Mouse (Mus musculus) gastrocnemius, postnatal 25 days (tissue): ENCODE results near the gene Pias3. TPM values are rescaled to one million over a fixed set of nuclear protein-coding genes. Genes with fewer than 3 reads are reported as not detected.
"Not testable (repeated sequence)": the region's sequence is repeated elsewhere in the genome, so short reads cannot be mapped to it uniquely, and the experiment has no call there.

Experiments used
- DNase-seq: peaks from one replicate; pipeline ENCODE4 v3.0.0; 2022
- total RNA-seq, 2 experiments: library from RNA; stranded (reverse); gene quantifications; 1 replicate in 1 of 2; 2 replicates in 1 of 2; pipeline ENCODE4 v1.2.3; 2021

The Pias3 gene
- total RNA-seq, 2 experiments from 2014 or later: 6.5 to 6.9 TPM

DNA sequence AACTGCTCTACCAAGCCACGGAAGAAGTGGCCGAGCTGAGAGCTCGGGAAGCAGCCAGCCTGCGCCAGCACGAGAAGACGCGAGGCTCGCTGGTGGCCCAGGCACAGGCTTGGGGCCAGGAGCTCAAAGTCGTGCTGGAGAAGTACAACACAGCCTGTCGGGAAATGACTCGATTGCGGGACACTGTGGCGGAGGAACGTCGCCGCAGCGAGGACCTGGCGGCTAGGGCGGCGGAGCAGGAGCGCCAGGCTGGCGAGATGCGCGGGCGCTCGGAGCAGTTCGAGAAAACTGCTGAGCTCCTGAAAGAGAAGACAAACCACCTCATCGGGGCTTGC is 11.4 kb upstream of the Pias3 start:
- no peak for DNase-seq

DNA sequence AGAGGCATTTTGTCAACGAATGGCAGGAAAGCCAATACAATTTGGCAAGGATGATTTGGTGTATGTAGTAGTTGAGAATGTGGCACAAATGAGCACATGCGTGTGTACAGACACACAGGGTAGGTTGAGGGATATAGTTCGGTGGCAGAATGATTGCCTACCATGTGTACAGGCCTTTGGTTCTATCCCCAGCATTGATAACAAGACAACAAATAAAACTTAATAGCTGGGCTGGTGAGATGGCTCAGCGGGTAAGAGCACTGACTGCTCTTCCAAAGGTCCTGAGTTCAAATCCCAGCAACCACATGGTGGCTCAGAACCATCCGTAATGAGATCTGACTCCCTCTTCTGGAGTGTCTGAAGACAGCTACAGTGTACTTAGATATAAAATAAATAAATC is 10.1 kb upstream of the Pias3 start:
- not testable (repeated sequence) for DNase-seq

DNA sequence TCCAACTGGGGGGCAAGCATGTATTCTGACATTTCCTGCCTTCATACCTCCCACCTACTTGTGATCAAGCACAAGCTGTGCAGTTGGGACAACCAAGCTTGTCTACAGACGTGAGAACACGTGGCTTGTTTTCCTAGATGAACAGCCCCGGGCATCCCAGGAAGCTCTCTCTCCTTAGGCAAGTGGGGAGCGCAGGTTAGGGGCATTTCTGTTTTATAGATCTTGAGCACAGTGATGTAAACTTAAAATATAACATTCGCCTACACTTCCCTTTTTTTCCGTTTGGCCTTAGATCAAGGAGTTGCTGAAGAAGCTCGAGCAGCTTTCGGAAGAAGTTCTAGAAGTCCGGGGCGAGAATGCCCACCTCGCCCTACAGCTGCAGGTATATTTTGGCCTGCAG is 7.3 kb upstream of the Pias3 start:
- DNase-seq: no peak

DNA sequence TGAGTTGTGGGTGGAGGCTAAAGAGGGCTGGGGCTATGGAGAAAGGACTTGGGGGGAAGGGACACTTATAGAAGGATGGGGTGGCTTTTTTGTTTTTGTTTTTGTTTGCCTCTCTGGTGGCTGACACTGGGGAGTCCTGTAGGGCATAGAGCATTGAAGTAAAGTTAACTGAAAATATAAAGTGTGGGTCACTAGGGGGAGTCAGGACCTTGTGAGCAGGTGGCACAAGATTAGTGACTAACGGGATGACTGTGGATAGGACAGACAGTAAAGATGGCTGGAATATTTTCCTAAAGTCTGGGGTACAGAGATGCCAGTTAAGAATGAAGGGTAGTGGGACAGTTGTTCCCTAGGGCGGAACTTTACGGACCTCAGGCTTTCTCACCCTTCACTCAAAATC is 5.9 kb upstream of the Pias3 start:
- DNase-seq: no peak

DNA sequence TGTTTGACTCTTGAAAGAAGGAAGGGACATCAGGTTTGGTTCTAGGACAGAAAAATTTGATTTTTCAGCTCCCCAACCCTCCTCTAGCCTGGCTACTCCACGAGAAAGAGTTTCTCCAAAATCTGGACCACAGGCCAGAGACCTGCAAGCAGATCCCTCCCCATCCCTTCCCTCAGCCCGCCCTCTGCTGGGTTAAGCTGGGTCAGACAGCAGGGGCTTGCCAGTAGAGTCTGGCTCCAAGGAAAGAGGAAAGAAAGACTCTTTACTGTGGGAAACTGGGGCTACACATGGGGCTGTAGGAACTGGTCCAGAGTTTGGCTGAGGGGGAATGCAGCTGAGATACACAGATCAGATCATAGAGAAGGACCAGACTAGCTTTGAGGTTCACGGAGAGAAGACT is 3.7 kb upstream of the Pias3 start:
- peak; percentile 61 for DNase-seq

DNA sequence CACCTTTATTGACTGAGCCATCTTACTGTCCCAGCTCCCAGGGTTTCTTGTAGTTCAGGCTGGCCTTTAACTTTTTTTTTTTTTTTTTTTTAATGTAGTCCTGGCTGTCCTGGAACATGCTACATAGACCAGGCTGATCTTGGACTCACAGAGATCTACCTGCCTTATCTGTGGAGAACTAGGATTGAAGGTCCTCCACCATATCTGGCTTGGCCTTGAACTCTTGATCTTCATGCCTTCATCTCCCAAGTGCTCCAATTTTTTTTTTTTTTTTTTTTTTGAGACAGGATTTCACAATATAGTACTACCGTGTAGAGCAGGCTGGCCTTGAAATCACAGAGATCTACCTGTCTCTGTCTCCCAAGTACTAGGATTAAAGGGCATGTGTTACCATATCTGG is 2.6 kb upstream of the Pias3 start:
- DNase-seq: no peak

DNA sequence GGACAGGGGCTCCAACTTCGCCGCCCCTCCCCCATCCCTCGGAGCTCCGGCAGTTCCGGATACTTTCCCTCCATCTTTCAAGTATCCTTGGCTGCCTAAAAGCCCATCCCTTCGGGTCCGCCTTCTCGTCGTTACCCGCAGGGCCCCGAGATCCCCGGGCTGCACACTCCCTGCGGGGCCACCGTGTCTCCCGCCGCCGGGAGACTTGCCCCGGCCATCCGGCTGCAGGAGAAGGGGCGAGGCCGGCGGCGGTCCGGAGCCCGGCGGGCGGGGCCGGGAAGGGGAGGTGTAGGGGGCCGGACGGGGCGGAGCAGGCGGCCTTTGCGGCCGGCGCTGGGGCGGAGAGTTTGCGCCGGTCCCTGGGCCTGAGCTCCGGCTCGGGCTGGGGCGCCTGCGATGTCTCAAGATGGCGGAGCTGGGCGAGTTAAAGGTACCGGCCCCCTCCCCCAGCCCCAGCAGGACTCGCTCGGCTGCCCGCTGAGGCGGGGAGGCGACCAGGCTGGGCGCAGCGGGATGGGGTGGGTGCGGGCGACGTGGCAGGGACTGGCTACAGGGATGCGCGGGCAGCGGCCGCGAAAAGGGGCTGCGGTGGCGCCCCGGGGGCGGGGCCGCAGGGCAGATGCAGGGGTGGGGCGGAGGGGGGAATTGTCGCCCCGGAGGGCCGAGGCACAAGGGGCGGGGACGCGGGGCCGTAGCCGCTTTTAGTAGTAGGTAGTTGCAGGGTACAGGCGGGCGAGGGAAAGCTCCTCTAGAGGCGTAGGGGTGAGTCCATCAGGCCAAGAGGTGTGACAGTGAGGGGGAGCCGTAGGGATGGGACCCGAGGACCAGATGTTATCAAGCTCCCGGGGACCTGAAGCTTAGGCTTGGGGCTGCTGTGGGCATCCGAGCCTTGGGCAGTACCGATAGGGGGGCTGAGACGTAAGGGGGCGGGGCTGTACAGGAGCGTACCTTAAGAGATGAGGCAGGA is 865 bp downstream of the Pias3 start:
- DNase-seq: peak; percentile 94

DNA sequence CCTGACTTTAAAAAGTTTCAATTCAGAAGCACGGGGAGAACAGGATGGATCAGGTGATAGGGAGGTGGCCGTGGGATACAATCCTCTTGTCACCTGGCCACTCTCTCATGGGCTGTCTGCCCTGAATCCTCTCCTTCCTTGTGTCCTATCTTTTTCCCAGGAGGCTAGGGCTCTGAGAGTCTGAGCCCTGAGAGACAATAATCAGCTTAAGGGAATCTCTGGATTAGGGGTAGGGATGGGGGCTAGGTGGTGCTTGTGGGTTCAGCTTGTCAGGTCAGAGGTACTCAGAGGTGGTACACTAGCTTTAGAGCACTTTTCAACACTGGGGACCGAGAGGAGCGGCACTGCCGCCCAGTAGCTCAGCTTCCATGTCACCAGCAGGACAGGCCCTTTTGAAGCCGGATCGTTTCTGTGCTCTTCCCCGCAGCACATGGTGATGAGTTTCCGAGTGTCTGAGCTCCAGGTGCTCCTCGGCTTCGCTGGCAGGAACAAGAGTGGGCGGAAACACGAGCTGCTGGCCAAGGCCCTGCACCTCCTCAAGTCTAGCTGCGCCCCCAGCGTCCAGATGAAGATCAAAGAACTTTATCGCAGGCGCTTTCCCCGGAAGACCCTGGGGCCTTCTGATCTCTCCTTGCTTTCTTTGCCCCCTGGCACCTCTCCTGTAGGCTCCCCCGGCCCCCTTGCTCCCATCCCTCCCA is 3.0 kb downstream of the Pias3 start:
- no peak for DNase-seq

DNA sequence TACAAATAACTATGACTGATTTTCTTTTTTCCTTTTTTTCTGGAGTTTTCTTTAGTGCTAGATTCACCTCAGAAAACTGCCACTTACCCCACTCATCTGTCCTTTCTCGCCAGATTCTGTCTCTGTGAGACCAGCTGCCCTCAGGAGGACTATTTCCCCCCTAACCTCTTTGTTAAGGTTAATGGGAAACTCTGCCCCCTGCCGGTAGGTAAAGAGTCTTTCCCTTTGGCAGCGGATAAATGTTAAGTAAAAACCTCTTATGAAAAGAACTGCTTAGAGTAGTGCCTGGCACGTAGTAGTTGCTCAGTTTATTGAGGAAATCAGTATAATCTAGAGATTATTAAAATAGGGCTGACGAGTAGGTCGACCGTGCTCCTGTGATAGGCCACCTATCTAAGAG is 4.2 kb downstream of the Pias3 start:
- DNase-seq: no peak

DNA sequence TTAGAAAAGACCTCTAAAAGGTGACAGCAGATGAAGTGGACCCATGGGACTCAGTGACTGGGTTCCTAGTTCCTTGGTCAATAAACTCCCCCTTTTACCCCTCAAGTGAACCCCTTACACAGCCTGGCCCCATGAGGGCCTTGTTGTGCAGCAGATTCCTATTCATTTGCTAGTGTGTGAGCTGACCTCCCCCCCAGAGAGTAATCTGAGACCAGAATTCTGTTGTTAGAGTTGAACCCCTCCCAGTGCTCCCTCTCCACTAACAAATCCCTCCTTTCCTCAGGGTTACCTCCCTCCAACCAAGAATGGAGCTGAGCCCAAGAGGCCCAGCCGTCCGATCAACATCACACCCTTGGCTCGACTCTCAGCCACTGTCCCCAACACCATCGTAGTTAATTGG is 4.8 kb downstream of the Pias3 start:
- no peak for DNase-seq

DNA sequence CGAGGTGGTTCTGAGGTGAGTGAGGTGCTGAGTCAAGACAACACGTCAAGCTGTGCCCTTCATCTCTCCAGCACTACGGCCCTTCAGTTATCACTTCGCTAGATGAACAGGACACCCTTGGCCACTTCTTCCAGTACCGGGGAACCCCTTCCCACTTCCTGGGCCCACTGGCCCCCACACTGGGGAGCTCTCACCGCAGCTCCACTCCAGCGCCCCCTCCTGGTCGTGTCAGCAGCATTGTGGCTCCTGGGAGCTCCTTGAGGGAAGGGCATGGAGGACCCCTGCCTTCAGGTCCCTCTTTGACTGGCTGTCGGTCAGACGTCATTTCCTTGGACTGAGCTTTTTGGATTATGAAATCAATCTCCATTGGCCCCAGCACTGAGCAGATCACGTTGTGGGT is 8.6 kb downstream of the Pias3 start:
- no peak for DNase-seq

DNA sequence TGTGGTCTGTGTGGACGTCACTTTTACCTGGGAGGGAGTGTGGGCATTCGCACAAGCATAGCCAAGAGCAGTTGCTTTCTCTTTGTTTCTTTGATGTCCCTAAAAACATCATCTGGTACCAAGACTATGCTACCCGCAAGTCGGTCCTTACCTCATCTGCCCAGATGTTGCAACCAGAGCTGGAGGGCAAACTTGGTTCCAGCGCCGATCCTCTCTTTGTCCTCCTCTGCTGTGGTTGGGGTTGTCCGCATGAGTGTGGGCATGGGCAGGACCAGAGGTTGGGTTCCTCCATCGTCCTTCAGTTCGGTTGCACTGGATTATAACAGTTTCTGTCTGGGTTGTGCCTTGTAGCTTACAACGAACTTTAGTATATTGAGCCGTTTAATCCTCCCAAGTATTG is 10.0 kb downstream of the Pias3 start:
- DNase-seq: no peak

DNA sequence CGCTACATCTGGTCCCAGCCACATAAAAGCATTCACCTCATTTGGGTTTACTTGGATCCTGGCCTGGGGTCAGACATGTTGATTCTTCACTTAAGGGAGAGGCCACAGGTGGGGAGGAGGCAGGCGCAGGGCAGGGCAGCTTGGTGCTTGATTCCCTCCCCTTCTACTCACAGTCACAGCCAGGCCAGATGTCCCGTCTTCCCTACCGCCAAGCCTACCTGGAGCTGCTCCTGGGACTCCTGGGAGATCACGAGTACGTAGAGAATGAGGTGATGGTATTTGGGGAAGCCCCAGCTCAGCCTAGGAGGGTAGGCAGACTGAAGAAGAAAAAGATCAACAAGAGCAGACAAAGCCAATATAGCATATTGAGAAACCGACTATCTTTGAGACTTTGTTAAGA is 10.8 kb downstream of the Pias3 start:
- no peak for DNase-seq

DNA sequence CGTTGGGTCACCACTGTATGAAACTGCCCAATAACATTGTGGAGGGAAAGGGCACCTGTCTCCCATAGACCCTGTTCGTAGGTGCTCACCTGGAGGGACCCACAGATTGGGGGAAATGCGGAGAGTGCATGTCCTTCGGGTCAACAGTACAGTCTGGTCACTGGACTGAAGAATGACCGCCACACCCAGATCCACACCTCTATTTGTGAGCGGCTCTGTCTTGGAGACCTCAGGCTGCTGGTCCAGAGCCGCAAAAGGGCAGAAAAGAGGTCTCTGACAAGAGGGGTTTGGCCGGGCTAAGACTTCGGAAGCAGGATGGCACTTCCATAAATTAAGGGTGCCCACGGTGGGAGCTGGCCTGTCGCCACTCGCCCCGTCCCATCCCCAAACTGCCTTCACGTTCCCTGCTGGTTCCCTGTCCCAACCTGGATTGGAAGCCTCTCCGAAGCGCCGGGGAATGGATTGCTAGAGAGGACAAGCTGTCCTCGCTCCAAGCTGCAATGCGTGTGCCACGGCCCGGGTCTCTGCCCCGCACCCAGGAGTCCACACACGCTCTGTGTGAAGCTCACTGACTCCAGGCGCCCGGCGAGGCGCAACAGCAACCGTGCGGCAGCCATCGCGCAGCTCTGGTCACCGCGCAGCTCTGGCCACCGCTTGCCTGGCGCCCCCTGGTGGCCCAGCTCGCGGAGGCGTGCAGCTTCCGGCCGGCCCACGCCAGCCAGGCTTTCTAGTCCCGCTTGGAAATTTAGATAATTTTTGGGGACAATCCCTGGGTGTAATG is 11.9 kb downstream of the Pias3 start, which contains the start of gene Nudt17:
Gene Nudt17 (minus strand): TSS at position 660 of the 781 bp plus-strand sequence.
- DNase-seq: peak; percentile 68

DNA sequence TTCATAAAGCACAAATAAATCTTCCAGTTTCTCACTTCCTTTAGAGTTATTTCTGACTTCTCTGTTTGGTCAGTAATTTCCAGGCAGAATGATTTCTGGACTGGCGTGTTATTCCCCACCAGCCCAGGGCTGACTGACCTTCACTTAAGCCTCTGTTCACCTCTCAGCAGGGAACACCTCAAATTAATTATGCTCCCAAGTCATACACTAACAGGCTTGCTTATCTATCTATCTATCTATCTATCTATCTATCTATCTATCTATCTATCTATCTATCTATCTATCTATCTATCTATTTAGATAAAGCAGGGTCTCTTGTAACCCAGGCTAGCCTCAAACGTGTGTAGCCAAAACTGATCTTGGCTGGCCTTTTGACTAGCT is 12.5 kb downstream of the Pias3 start:
- DNase-seq: no peak

DNA sequence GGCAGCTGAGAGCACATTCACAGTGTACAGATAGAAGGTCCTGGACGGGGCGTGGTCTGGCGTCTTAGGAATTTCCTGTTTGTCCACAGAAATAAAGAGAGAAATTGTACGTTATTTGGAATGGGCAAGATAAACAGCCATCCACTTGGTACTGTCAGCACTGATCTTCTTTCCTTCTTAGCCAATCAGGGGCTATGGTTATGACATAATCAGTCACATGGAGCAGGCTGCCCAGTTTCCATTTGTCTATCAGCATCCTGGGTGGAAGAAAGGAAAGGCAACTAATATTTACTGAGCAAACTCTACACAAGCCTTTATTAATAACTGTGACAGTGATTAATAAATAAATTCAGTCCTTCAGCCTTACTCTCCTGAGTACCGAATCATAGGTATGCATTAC is 18.1 kb downstream of the Pias3 start:
- DNase-seq: no peak

DNA sequence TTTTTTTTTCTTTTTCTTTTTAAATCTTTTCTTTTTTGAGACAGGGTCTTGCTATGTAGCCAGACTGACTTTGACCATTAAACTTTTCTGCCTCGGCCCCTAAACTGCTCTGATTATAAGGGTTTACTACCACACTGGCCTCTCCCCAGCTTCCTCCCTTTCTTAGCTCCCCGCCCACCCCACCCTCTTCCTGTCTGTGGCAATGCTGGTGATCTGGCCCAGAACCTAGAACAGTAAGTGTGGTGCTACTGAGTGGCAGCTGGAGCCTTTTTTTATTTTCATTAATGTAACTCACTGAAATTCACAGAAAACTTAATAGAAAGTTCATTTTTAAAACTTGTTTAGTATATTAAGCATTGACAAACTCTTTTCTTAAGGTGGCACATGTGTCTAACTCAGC is 19.7 kb downstream of the Pias3 start:
- DNase-seq: no peak

DNA sequence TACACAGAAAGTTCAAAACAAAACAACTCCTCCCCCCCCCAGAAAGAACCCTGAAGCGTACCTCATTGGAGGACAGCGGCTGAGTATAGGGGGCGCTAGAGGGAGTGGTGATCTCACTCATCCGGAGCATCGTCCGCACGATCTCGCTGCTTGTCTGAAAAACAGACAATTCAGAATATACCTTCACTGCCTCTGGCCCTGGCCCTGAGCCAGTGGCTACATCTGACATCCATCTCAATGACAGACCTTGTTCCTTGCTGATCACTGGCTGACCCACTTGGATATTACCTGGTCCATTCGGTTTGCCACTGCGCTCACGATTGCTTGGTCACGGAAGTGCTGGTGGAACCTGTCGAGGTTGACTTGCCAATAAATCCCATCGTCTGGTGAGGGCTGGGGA is 23.0 kb downstream of the Pias3 start:
- DNase-seq: no peak

DNA sequence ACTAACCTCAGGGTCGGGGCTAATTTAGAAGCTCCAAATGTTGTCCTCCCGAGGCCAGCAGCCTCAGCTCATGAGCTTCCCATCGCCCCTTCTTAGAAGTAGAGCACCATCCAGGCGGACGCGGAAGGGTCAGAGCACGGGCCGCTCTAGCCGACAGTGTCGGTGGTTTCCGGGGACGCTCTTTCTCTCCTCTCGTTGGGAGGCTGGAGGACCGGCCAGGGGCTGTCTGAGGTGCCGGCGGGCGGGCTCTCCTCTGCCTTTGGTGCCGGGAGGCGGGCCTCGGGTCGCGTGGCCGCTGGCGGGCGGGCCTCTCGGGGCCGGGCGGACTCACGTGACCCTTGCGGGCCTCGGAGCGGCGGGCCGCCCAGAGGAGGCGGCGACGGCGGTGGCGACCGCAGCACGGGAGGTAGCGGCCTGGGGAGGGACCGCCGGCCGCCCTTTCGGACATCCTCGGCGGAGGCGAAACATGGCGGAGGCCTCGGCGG is 31.2 kb downstream of the Pias3 start, which contains the start of the genes Polr3c and Rnf115:
Gene Polr3c (minus strand): TSS at position 286 of the 485 bp plus-strand sequence.
Gene Rnf115 (plus strand): TSS at position 322 of the 485 bp plus-strand sequence.
- peak; percentile 98 for DNase-seq

DNA sequence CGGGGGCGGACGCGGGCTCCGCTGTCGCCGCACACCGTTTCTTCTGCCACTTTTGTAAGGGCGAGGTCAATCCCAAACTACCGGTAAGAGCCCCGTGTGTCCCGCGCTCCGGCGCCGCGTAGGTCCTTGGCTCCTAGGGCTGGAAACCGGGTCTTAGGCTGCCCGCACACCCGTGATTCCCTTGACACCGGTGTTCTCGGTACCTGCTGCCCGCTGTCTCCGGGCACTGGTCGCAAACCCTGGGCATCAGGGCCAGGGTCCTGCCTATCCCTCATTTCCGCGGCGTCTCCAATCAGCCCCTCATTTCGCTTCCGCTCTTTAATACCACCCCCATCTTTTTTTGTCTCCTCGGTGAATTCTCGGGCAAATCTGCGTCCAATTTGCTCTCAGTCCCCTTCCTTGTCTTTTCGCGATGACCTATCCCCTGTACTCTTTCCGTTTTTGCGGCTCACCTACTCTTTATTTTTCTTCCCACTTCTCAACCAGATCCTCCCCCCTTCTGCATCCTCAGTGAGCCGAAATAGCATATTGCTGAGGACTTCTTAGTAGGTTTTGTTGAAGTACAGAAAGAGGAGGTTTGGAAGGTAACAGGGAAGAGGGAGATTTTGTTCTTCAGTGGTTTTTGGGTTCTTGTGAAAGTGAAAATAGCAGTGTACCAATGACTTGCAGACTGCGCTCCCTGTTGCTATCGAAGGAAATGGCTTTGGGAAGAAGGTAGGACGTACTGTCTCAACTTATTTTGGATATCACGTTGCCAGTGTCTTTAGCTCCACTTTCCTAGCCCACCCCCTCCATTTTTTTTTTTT is 31.8 kb downstream of the Pias3 start:
- DNase-seq: no peak

DNA sequence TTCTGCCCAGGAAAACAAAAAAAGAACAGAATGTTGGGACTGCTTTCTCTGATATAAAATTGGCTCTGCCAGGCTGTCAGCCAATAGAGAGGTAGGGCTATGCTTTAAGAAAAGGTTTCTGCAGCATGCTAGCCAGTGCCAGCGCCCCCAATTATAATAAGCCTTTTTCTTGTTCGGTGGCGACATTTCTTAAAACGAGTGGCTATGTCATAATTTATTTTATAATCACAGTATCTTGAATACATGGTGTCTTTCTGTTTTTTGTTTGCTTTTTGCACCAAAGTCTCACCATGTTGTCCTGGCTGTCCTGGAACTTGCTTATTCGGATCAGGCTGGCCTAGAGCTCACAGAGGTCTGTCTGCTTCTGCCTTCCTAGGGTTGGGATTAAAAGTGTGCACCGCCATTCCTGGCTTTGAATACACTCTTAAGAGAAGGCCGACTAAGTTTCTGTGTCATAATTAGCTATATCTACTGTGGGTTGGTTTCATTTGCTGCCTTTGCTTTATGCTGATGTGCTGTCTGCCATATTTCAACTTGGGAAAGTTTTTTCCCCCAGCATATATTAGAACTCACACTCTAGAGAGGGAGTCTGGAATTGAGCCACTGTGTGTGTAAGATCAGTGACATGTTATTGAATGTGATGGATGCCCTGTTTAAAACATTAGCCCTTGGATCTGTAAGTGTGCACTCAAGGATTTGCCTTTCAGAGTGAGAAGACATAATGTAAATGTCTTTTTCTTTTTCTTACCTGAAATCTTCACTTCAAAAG is 32.6 kb downstream of the Pias3 start:
- no peak for DNase-seq
